Mouse (Mus musculus) neutrophil, adult 59 days (primary cell): ENCODE measurements around the gene Dnase2b. TPM values are rescaled to one million over a fixed set of nuclear protein-coding genes. Genes with fewer than 3 reads are reported as not detected.

ENCODE experiments used
- total RNA-seq, 2 experiments: library from RNA; stranded (reverse); gene quantifications; 1 replicate in 1 of 2; 2 replicates in 1 of 2; pipeline ENCODE4 v1.2.4; 2023

Gene Dnase2b
- not detected for total RNA-seq

GRCm38 (mm10) chr3:146615496-146615895 is at the start of gene Dnase2b:
Gene Dnase2b, minus strand, starts transcription at chr3:146615596.

GRCm38 (mm10) chr3:146651217-146651616 is 35.8 kb upstream of the Dnase2b start, which contains the start of gene 4930503B20Rik:
Gene 4930503B20Rik, minus strand, starts transcription at chr3:146651317.

GRCm38 (mm10) chr3:146570148-146570782 is 45.1 kb downstream of the Dnase2b start, which contains the start of gene Uox:
Gene Uox, plus strand, starts transcription at chr3:146570426.

Other genes starting within 250 kb of the Dnase2b start
- gene Ssx2ip, start 211.0 kb downstream of the Dnase2b start, total RNA-seq = 10 to 100 TPM in 1 of 2 experiments, 1 to 10 TPM in 1; 7.7 to 10.9 TPM
- gene Ctbs, start 165.8 kb downstream of the Dnase2b start, total RNA-seq = 10 to 100 TPM; 25.1 to 25.9 TPM
- 1 to 10 TPM; 5.3 to 6.1 TPM for gene Spata1, start 115.8 kb downstream of the Dnase2b start, total RNA-seq
- gene Gng5, start 115.8 kb downstream of the Dnase2b start, total RNA-seq = 100 to 1,000 TPM; 288 to 291 TPM
- gene Rpf1, start 94.2 kb downstream of the Dnase2b start, total RNA-seq = 10 to 100 TPM; 34.3 to 47.7 TPM
- not detected for gene Uox, start 45.2 kb downstream of the Dnase2b start, total RNA-seq
- not detected for gene 4930503B20Rik, start 35.7 kb upstream of the Dnase2b start, total RNA-seq
- gene Samd13, start 70.0 kb upstream of the Dnase2b start, total RNA-seq = 1 to 10 TPM in 1 of 2 experiments, not detected in 1; 1.1 TPM
- gene Prkacb, start 197.4 kb upstream of the Dnase2b start, total RNA-seq = 10 to 100 TPM; 44.4 to 48.7 TPM
- gene Ttll7, start 236.8 kb upstream of the Dnase2b start, total RNA-seq = under 1 TPM; 0.20 TPM